Mouse (Mus musculus) adrenal gland, postnatal 14 days (tissue): ENCODE measurements around the gene Magee2. TPM values are rescaled to one million over a fixed set of nuclear protein-coding genes. Genes with fewer than 3 reads are reported as not detected.
"Not testable (repeated sequence)": the region's sequence is repeated elsewhere in the genome, so short reads cannot be mapped to it uniquely, and the experiment has no call there.

ENCODE experiments used
- DNase-seq: peaks from one replicate; pipeline ENCODE4 v3.0.0; 2021; ENCODE audit warnings: mixed read lengths
- long read RNA-seq, 2 experiments: library from polyadenylated mRNA; stranded (forward); transcript quantifications; one replicate each; pipeline ENCODE4 v2.0.0; 2021
- total RNA-seq: library from RNA; stranded (reverse); gene quantifications from 2 replicates; pipeline ENCODE4 v1.2.3, GENCODE M21; 2021

The Magee2 gene
- 0.22 and 0.45 TPM in 2 replicates for total RNA-seq
- long read RNA-seq, experiment 1 = 0 reads
- long read RNA-seq, experiment 2 = 0 reads

- peak; percentile 32 for DNase-seq
Measured at GRCm38 (mm10) chrX:104856751-104857341, at the start of gene Magee2. TSS of gene Magee2 (minus strand) at chrX:104857267.

GRCm38 (mm10) chrX:104853610-104854009 lies 3.5 kb downstream of the Magee2 start:
- DNase-seq = no peak

GRCm38 (mm10) chrX:104817583-104817982 lies 39.5 kb downstream of the Magee2 start:
- not testable (repeated sequence) for DNase-seq

GRCm38 (mm10) chrX:104816987-104817386 lies 40.1 kb downstream of the Magee2 start:
- not testable (repeated sequence) for DNase-seq

GRCm38 (mm10) chrX:104813704-104814103 lies 43.4 kb downstream of the Magee2 start:
- DNase-seq = not testable (repeated sequence)

Other genes starting within 250 kb of the Magee2 start
- gene Zdhhc15, start 186.2 kb downstream of the Magee2 start, total RNA-seq = 2.9 and 3.3 TPM in 2 replicates
- gene Pbdc1, start 222.5 kb upstream of the Magee2 start, total RNA-seq = 17.5 and 17.8 TPM in 2 replicates